Mouse (Mus musculus) lung, postnatal 0 days (tissue): ENCODE data around the gene Gm28729.
A peak's percentile ranks its signal among the peaks of the same experiment; 100 is the strongest.

Experiments
- CTCF ChIP-seq: IDR thresholded peaks from 2 replicates; pipeline ENCODE4 v1.5.1; 2016; ENCODE audit warnings: antibody characterized with exemption, mild to moderate bottlenecking
- EP300 ChIP-seq: IDR thresholded peaks from 2 replicates; pipeline ENCODE4 v1.6.1; 2016; ENCODE audit warnings: antibody characterized with exemption, mild to moderate bottlenecking, control low read depth

DNA sequence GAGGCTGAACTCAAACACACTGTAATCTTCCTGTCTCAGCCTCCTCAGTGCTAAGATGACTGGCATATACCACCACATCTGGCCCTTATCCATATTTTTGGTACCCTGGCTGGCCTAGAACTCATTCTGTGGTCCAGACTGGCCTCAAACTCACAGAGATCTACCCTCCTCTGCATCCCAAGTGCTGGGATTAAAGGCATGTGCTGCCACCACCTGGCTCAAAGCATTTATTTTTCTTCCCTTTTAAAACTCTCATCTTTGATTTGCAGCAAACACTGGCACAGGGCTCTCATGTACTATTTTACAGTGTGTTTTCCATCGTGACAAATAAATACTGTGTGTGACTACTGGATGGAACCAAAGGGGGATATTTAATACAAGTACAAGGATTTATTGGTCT is 29.0 kb upstream of the Gm28729 start:
- TF ChIP-seq CTCF = peak; percentile 50
- TF ChIP-seq EP300 = no peak
